Mouse (Mus musculus) liver, embryonic 12.5 days (tissue): ENCODE measurements around the gene Ralgds. TPM values are rescaled to one million over a fixed set of nuclear protein-coding genes. Genes with fewer than 3 reads are reported as not detected.

Experiments
- ATAC-seq: fragments of 200-750 bp; cut with Nextera tagmentation; 2 replicates; pipeline ENCODE4 v1.8.0; 2017; ENCODE audit warnings: moderate number of reproducible peaks, mild to moderate bottlenecking, moderate library complexity
- H3K27ac ChIP-seq: fragments of 300-500 bp; sonication (generic); 2 replicates; pipeline ENCODE4 v1.5.1; 2016; ENCODE audit warnings: mild to moderate bottlenecking
- H3K27me3 ChIP-seq: fragments of 300-500 bp; sonication (generic); replicated peaks from 2 replicates; pipeline ENCODE4 v1.6.1; 2016; ENCODE audit warnings: mild to moderate bottlenecking, moderate library complexity
- H3K36me3 ChIP-seq: fragments of 300-500 bp; sonication (generic); 2 replicates; pipeline ENCODE4 v1.6.1; 2016; ENCODE audit warnings: mild to moderate bottlenecking, moderate library complexity
- H3K4me1 ChIP-seq: fragments of 300-500 bp; sonication (generic); 2 replicates; pipeline ENCODE4 v1.6.1; 2016
- H3K4me2 ChIP-seq: fragments of 300-500 bp; sonication (generic); 2 replicates; pipeline ENCODE4 v1.6.1; 2016; ENCODE audit warnings: mild to moderate bottlenecking, moderate library complexity
- H3K4me3 ChIP-seq: fragments of 300-500 bp; sonication (generic); 2 replicates; pipeline ENCODE4 v1.5.1; 2016; ENCODE audit warnings: mild to moderate bottlenecking, moderate library complexity
- H3K9ac ChIP-seq: fragments of 300-500 bp; sonication (generic); 2 replicates; pipeline ENCODE4 v1.6.1; 2016; ENCODE audit warnings: mild to moderate bottlenecking, moderate library complexity
- H3K9me3 ChIP-seq: fragments of 300-500 bp; sonication (generic); replicated peaks from 2 replicates; pipeline ENCODE4 v1.6.1; 2016; ENCODE audit warnings: mild to moderate bottlenecking, moderate library complexity
- WGBS: fragments of 180-500 bp; shearing (Covaris S2); methylation state at CpG from one replicate; pipeline ENCODE4 v1.1.7; 2016; ENCODE audit not compliant: insufficient replicate concordance; 5-methylcytosine and 5-hydroxymethylcytosine counted together
- polyA plus RNA-seq: library from polyadenylated mRNA; unstranded; fragments of >200 nt; fragmentation: Nextera tagmentation; extraction: Ambion mirVana; gene quantifications from 2 replicates; pipeline ENCODE4 v1.2.1, GENCODE M21; 2016

The Ralgds gene
- polyA plus RNA-seq, 1 experiment from 2014 or later: 4.3 TPM

DNA sequence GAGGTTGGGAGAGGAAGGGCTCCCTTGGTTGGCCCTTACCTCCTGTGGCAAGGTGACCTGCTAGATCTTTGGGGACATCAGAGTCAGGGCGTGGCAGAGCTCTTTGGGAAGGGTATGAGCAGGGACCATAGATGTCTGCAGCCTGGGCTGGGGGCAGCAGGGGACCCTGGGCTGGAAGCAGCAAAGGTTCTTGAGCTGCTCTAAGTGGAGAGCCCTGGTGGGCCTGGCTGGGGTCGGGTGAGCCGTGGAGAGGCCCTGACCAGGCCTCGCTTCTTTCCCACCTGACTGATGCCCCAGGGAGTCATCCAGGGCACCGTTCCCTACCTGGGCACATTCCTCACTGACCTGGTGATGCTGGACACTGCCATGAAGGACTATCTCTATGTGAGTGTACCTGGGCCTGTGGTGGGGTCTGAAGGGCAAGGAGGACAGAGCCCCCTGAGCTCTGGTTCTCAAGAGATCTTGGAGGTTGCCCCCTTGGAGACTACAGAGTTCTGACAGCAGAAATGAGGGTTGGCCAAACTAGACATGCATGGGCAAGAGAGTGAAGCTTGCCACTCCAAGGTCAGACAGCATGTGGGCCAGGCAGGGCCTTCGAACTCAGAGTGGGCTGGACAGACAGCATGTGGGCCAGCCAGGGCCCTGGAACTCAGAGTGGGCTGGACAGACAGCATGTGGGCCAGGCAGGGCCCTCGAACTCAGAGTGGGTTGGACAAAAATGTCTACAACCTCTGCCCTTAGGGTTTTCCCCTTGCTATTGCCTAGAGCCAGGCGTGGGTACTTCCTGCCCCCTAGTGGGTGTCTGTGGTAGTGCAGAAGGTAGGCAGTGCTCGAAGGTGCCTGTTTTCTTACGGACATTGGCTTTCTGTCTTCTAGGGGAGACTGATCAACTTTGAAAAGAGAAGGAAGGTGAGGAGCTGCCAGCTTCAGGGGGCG lies 34.6 kb downstream of the Ralgds start:
- H3K4me3 ChIP-seq: no peak overlapping the region
- H3K27me3 ChIP-seq: no peaks in the 10 kb centered on the region
- peak; percentile 8; the same call in 1 of the 2 replicates for ATAC-seq
- H3K9me3 ChIP-seq: no peaks in the 10 kb centered on the region
- 40% methylated on average over 11 of the region's 11 CpGs for WGBS
- H3K9ac ChIP-seq: no peak overlapping the region
- H3K36me3 ChIP-seq: peaks cover 15% of the 10 kb centered on the region
- H3K4me2 ChIP-seq: no peak overlapping the region
- no peaks in the 10 kb centered on the region for H3K4me1 ChIP-seq
- no peak overlapping the region for H3K27ac ChIP-seq

GRCm38 (mm10) chr2:28549157-28549556 lies 36.2 kb downstream of the Ralgds start:
- peaks cover 15% of the 10 kb centered on the region for H3K36me3 ChIP-seq
- 77% methylated on average over 13 of the region's 13 CpGs for WGBS
- ATAC-seq: no peak
- no peak overlapping the region for H3K4me2 ChIP-seq
- no peaks in the 10 kb centered on the region for H3K27me3 ChIP-seq
- H3K4me3 ChIP-seq: no peak overlapping the region
- no peaks in the 10 kb centered on the region for H3K4me1 ChIP-seq
- no peaks in the 10 kb centered on the region for H3K9me3 ChIP-seq
- no peak overlapping the region for H3K9ac ChIP-seq
- no peak overlapping the region for H3K27ac ChIP-seq

DNA sequence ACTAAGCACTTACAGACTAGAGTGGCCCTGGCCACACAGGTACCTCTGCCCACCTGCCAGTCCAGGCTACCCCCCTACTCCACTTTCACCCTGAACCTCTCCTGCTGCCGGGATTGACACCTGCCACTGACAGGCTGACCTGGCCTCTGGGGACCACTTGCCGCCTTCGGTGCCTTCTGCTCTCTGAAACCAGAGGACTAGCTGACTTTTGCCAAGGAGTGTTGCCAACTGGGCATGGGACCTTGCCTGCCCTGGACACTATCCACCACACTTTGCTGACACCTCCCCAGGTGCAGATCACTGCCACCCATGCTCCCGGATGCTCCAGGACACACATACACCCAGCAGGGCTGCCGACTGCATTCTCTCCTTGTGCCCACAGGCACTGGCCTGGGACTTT lies 39.4 kb downstream of the Ralgds start:
- H3K9ac ChIP-seq: no peak overlapping the region
- no peak for ATAC-seq
- 75% methylated on average over 5 of the region's 5 CpGs for WGBS
- no peaks in the 10 kb centered on the region for H3K4me1 ChIP-seq
- H3K27me3 ChIP-seq: no peaks in the 10 kb centered on the region; the same call in 1 of the 2 replicates
- peaks cover 15% of the 10 kb centered on the region for H3K36me3 ChIP-seq
- no peaks in the 10 kb centered on the region for H3K9me3 ChIP-seq
- H3K4me3 ChIP-seq: no peak overlapping the region
- H3K4me2 ChIP-seq: no peak overlapping the region
- H3K27ac ChIP-seq: no peak overlapping the region

- no peak overlapping the region for H3K4me2 ChIP-seq
- no peaks in the 10 kb centered on the region for H3K9me3 ChIP-seq
- no peak overlapping the region for H3K9ac ChIP-seq
- H3K4me3 ChIP-seq: no peak overlapping the region
- no peak overlapping the region for H3K27ac ChIP-seq
- no peak for ATAC-seq
- no peaks in the 10 kb centered on the region; the same call in 1 of the 2 replicates for H3K27me3 ChIP-seq
- WGBS: 61% methylated on average over 5 of the region's 5 CpGs
- no peaks in the 10 kb centered on the region for H3K36me3 ChIP-seq
- H3K4me1 ChIP-seq: no peaks in the 10 kb centered on the region
Observed at GRCm38 (mm10) chr2:28557452-28557851, 44.5 kb downstream of the Ralgds start.

DNA sequence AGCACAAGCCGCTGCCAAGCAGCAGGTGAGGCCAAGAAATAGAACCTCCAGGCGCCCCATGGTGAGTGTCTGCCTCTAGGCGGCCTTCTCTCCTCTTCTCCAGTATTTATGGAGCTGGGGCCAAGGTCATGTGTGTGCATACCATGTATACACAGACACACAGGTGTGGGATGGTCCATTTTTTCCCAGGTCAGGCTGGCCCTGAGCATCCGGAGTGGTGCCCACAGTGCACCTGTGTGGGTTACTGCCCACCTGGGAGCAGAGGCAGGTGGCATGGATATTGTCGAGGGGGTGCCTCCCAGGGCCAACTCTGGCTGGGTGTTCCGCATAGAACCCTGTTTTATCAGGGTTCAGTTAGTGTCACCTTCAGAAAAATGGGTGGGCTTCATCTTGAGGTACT lies 50.4 kb downstream of the Ralgds start, which contains the start of gene Cel:
Gene Cel (minus strand): TSS at position 101 of the 400 bp plus-strand sequence.
- no peak for ATAC-seq
- Histone ChIP-seq H3K9me3 (no peaks in the 10 kb centered on the region), H3K4me2 (no peak within 1 kb of the TSS), H3K4me1 (no peaks in the 10 kb centered on the region), H3K9ac (no peak within 1 kb of the TSS), H3K27me3 (no peaks in the 10 kb centered on the region), H3K27ac (no peak within 1 kb of the TSS), H3K36me3 (peaks cover 29% of the 10 kb centered on the region), H3K4me3 (no peak within 1 kb of the TSS)
- WGBS: 60% methylated on average over 6 of the region's 6 CpGs

DNA sequence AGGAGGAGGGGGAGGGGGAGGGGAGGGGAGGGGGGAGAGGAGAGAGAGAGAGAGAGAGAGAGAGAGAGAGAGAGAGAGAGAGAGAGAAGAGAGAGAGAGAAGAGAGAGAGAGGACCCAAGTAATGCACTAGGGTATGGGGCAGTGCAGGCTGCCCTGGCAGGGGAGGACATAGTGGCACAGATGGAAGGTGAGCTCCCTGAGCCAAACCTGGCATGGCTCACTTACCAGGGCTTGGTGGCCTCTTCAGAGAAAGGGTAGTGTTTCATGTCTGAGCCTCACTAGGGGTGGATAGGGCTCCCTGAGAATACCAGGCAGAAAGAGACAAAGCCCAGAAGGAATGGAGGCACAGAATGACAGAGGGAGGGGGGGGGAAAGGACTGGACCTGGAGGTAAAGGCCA lies 50.9 kb downstream of the Ralgds start:
- H3K4me3 ChIP-seq: no peak overlapping the region
- no peaks in the 10 kb centered on the region for H3K9me3 ChIP-seq
- no peak overlapping the region for H3K9ac ChIP-seq
- no peak for ATAC-seq
- H3K27me3 ChIP-seq: no peaks in the 10 kb centered on the region
- peaks cover 34% of the 10 kb centered on the region for H3K36me3 ChIP-seq
- H3K4me1 ChIP-seq: no peaks in the 10 kb centered on the region
- H3K4me2 ChIP-seq: no peak overlapping the region
- H3K27ac ChIP-seq: no peak overlapping the region

GRCm38 (mm10) chr2:28564380-28564779 lies 51.5 kb downstream of the Ralgds start:
- peaks cover 40% of the 10 kb centered on the region for H3K36me3 ChIP-seq
- H3K27ac ChIP-seq: no peak overlapping the region
- no peak overlapping the region for H3K9ac ChIP-seq
- no peaks in the 10 kb centered on the region for H3K4me1 ChIP-seq
- ATAC-seq: no peak
- WGBS: 69% methylated on average over 4 of the region's 4 CpGs
- no peak overlapping the region for H3K4me2 ChIP-seq
- H3K9me3 ChIP-seq: no peaks in the 10 kb centered on the region
- no peak overlapping the region for H3K4me3 ChIP-seq
- no peaks in the 10 kb centered on the region for H3K27me3 ChIP-seq

DNA sequence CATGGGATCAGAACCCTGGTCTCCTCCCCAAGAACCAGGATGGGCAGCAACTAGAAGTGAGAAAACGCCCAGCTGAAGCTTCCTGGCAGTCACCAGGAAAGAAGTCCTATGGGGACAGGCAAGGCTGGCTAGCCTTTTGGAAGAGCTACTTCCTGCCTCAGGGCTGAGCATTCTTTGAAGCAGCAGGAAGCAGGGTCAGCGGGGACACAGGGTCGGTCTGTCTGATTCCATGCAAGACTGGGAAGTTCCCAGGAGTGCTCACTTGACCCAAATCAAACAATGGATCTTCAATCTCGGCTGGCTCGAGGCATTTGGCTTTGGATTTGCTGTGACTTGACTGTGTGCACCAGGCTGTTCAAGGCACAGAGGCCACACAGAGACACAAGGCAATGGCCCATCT lies 53.6 kb downstream of the Ralgds start:
- no peaks in the 10 kb centered on the region for H3K27me3 ChIP-seq
- no peaks in the 10 kb centered on the region for H3K9me3 ChIP-seq
- H3K4me1 ChIP-seq: no peaks in the 10 kb centered on the region
- no peak overlapping the region for H3K4me2 ChIP-seq
- H3K27ac ChIP-seq: no peak overlapping the region
- no peak overlapping the region for H3K9ac ChIP-seq
- no peak overlapping the region for H3K4me3 ChIP-seq
- 57% methylated on average over 5 of the region's 5 CpGs for WGBS
- H3K36me3 ChIP-seq: peaks cover 61% of the 10 kb centered on the region
- no peak for ATAC-seq

DNA sequence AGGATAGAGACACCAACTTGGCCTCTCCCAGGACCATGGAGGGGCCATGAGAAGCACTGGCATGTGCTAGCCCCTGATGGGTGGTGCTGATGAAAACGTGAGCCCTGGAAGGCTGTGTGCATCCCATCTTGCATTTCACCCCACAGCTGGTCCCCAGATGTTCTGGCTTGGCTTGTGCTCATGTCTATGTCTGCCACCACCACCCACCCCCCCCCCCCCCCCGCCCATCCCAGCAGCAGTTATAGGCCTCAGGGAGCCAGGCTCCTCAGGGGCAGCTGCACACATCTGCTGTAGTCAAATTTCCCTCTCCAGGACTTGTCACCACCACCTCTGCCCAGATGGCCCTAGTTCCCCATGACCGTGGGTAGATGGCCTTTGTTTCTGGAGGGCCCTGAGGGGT lies 57.0 kb downstream of the Ralgds start:
- ATAC-seq: no peak
- H3K9ac ChIP-seq: no peak overlapping the region
- H3K4me3 ChIP-seq: no peak overlapping the region
- H3K9me3 ChIP-seq: no peaks in the 10 kb centered on the region
- no peak overlapping the region for H3K27ac ChIP-seq
- H3K27me3 ChIP-seq: no peaks in the 10 kb centered on the region
- H3K4me2 ChIP-seq: no peak overlapping the region
- WGBS: 82% methylated on average over 2 of the region's 3 CpGs
- peaks cover 95% of the 10 kb centered on the region for H3K36me3 ChIP-seq
- no peaks in the 10 kb centered on the region for H3K4me1 ChIP-seq

- Histone ChIP-seq H3K4me2 (no peak overlapping the region), H3K36me3 (peaks cover 98% of the 10 kb centered on the region)
- 77% methylated on average over 4 of the region's 4 CpGs for WGBS
Observed at GRCm38 (mm10) chr2:28575341-28575740, 62.4 kb downstream of the Ralgds start.

GRCm38 (mm10) chr2:28576815-28577214 lies 63.9 kb downstream of the Ralgds start:
- Histone ChIP-seq H3K4me1 (peaks cover 10% of the 10 kb centered on the region), H3K4me3 (no peak overlapping the region), H3K36me3 (peaks cover 91% of the 10 kb centered on the region), H3K9ac (no peak overlapping the region), H3K27ac (no peak overlapping the region), H3K9me3 (no peaks in the 10 kb centered on the region), H3K27me3 (no peaks in the 10 kb centered on the region), H3K4me2 (no peak overlapping the region)
- ATAC-seq: no peak
- WGBS: 88% methylated on average over 3 of the region's 3 CpGs

More at GRCm38 (mm10) chr2:28575341-28575740, 62.4 kb downstream of the Ralgds start:
- Histone ChIP-seq H3K27me3 (no peaks in the 10 kb centered on the region), H3K9ac (no peak overlapping the region), H3K4me1 (no peaks in the 10 kb centered on the region), H3K27ac (no peak overlapping the region), H3K4me3 (no peak overlapping the region), H3K9me3 (no peaks in the 10 kb centered on the region)
- ATAC-seq: no peak

- H3K36me3 ChIP-seq: peaks cover 80% of the 10 kb centered on the region
Observed at GRCm38 (mm10) chr2:28578003-28578402, 65.1 kb downstream of the Ralgds start.

More at GRCm38 (mm10) chr2:28578003-28578402, 65.1 kb downstream of the Ralgds start:
- Histone ChIP-seq H3K27me3 (no peaks in the 10 kb centered on the region), H3K4me3 (no peak overlapping the region), H3K4me2 (no peak overlapping the region), H3K9me3 (no peaks in the 10 kb centered on the region), H3K9ac (no peak overlapping the region), H3K27ac (no peak overlapping the region), H3K4me1 (peaks cover 16% of the 10 kb centered on the region)
- 73% methylated on average over 5 of the region's 5 CpGs for WGBS
- ATAC-seq: no peak
